Mouse (Mus musculus) midbrain, embryonic 14.5 days (tissue): ENCODE measurements at regions not wholly inside any gene's neighbourhood (a gene's known extent, or its start where the extent isn't known, plus 50 kb on each side); places are given as distances from the start of the nearest gene placed in this dataset.
A peak's percentile ranks its signal among the peaks of the same experiment; 100 is the strongest.

Experiments
- ATAC-seq: fragments of 200-750 bp; cut with Nextera tagmentation; 2 replicates; pipeline ENCODE4 v1.8.0; 2017; ENCODE audit warnings: moderate number of reproducible peaks, moderate library complexity; ENCODE audit not compliant: low FRiP score, low TSS enrichment
- DNase-seq: peaks from one replicate; pipeline ENCODE4 v3.0.0-alpha.2; 2015
- H3K27ac ChIP-seq: fragments of 300-500 bp; sonication (generic); replicated peaks from 2 replicates; pipeline ENCODE4 v1.5.1; 2014; ENCODE audit warnings: mild to moderate bottlenecking, low read depth, low read length, moderate library complexity
- H3K27me3 ChIP-seq: fragments of 300-500 bp; sonication (generic); 2 replicates; pipeline ENCODE4 v1.6.1; 2014; ENCODE audit warnings: low read length, control low read depth, mixed read lengths; ENCODE audit not compliant: control insufficient read depth, insufficient read depth
- H3K36me3 ChIP-seq: fragments of 300-500 bp; sonication (generic); 2 replicates; pipeline ENCODE4 v1.6.1; 2014; ENCODE audit warnings: low read length, control low read depth; ENCODE audit not compliant: control insufficient read depth, insufficient read depth
- H3K4me1 ChIP-seq: fragments of 300-500 bp; sonication (generic); 2 replicates; pipeline ENCODE4 v1.6.1; 2014; ENCODE audit warnings: mild to moderate bottlenecking, antibody characterized with exemption, low read length, control low read depth; ENCODE audit not compliant: control insufficient read depth, insufficient read depth
- H3K4me2 ChIP-seq: fragments of 300-500 bp; sonication (generic); 2 replicates; pipeline ENCODE4 v1.6.1; 2014; ENCODE audit warnings: mild to moderate bottlenecking, low read length, moderate library complexity
- H3K4me3 ChIP-seq: fragments of 300-500 bp; sonication (generic); replicated peaks from 2 replicates; pipeline ENCODE4 v1.5.1; 2014; ENCODE audit warnings: low read depth, low read length
- H3K9ac ChIP-seq: fragments of 300-500 bp; sonication (generic); replicated peaks from 2 replicates; pipeline ENCODE4 v1.6.1; 2014; ENCODE audit warnings: mild to moderate bottlenecking, low read length, moderate library complexity
- H3K9me3 ChIP-seq: fragments of 300-500 bp; sonication (generic); 2 replicates; pipeline ENCODE4 v1.6.1; 2016; ENCODE audit warnings: low read length, control low read depth, mixed read lengths; ENCODE audit not compliant: control insufficient read depth
- WGBS: fragments of 180-500 bp; shearing (Covaris S2); extraction: QIAGEN DNeasy Blood & Tissue Kit; methylation state at CpG from one replicate; pipeline ENCODE4 v1.1.7; 2014; 5-methylcytosine and 5-hydroxymethylcytosine counted together

DNA sequence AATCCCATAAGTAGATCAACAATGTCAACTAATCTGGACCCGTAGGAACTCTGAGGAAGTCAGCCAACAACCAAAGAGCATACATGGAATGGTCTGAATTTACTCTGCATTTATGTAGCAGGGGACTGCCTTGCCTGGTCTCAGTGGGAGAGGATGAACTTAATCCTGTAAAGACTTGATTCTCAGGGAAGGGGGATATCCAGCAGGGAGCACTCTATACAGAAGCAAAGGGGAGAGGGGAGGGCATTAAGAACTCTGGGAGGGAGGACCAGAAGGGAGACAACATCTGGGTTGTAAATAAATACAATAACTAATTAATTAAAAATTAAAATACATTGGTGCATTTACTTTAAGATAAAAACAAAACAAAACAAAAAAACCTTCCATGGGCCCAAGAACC, 695.4 kb upstream of the Pcdh17 start:
- Histone ChIP-seq H3K4me2 (no peak overlapping the region), H3K27ac (no peak overlapping the region), H3K27me3 (no peaks in the 10 kb centered on the region), H3K36me3 (no peaks in the 10 kb centered on the region), H3K4me3 (no peak overlapping the region), H3K9me3 (no peaks in the 10 kb centered on the region), H3K9ac (no peak overlapping the region), H3K4me1 (no peaks in the 10 kb centered on the region)
- 10% methylated on average over 1 of the region's 1 CpGs for WGBS
- ATAC-seq (no peak), DNase-seq (peak; percentile 4)

GRCm38 (mm10) chr14:83751876-83752275, 691.5 kb upstream of the Pcdh17 start:
- no peaks in the 10 kb centered on the region for H3K9me3 ChIP-seq
- no peak overlapping the region for H3K27ac ChIP-seq
- whole genome bisulfite sequencing = 89% methylated on average over 3 of the region's 3 CpGs
- ATAC-seq (no peak), DNase-seq (no peak)
- no peak overlapping the region for H3K9ac ChIP-seq
- H3K4me2 ChIP-seq = no peak overlapping the region
- no peaks in the 10 kb centered on the region for H3K27me3 ChIP-seq
- H3K4me3 ChIP-seq = no peak overlapping the region
- no peaks in the 10 kb centered on the region for H3K36me3 ChIP-seq
- H3K4me1 ChIP-seq = no peaks in the 10 kb centered on the region

DNA sequence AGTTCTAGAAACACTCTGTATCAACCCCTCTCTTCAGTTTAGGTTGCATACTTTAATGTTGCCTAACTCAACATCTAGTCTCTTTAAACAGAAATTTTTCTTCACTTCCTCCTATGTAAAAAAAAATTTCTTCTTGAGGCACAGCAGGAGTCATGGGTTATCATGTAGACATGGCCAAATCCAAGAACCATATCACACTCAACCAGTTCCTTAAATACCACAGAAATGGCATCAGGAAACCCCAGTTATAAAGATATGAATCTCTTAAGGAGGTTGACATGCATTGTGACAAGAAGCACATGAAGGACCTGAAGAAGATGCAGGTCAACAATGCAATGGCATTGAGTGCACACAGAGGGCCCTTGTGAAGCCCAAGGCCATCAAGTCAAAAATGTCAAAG, 690.9 kb upstream of the Pcdh17 start:
- Histone ChIP-seq H3K4me3 (no peak overlapping the region), H3K4me1 (no peaks in the 10 kb centered on the region), H3K27me3 (no peaks in the 10 kb centered on the region), H3K27ac (no peak overlapping the region), H3K9me3 (no peaks in the 10 kb centered on the region), H3K36me3 (no peaks in the 10 kb centered on the region), H3K9ac (no peak overlapping the region), H3K4me2 (no peak overlapping the region)
- DNase-seq = no peak
- no peak for ATAC-seq
